Mouse (Mus musculus) liver, postnatal 0 days (tissue): ENCODE data around the gene Fut4. TPM values are rescaled to one million over a fixed set of nuclear protein-coding genes. Genes with fewer than 3 reads are reported as not detected.
A peak's percentile ranks its signal among the peaks of the same experiment; 100 is the strongest.

ENCODE experiments used
- ATAC-seq: fragments of 200-750 bp; cut with Nextera tagmentation; 2 replicates; pipeline ENCODE4 v1.8.0; 2017; ENCODE audit warnings: mild to moderate bottlenecking, moderate library complexity
- DNase-seq: peaks from one replicate; pipeline ENCODE4 v3.0.0-alpha.2; 2016
- H3K27ac ChIP-seq: fragments of 300-500 bp; sonication (generic); 2 replicates; pipeline ENCODE4 v1.5.1; 2014; ENCODE audit warnings: antibody characterized with exemption, moderate library complexity, mild to moderate bottlenecking, low read depth
- H3K27me3 ChIP-seq: fragments of 300-500 bp; sonication (generic); 2 replicates; pipeline ENCODE4 v1.6.1; 2014; ENCODE audit warnings: low read length, control low read depth, mixed read lengths; ENCODE audit not compliant: insufficient read depth
- H3K36me3 ChIP-seq: fragments of 300-500 bp; sonication (generic); replicated peaks from 2 replicates; pipeline ENCODE4 v1.6.1; 2014; ENCODE audit warnings: mild to moderate bottlenecking, control low read depth, low read length, moderate library complexity, mixed read lengths; ENCODE audit not compliant: insufficient read depth
- H3K4me1 ChIP-seq: fragments of 300-500 bp; sonication (generic); 2 replicates; pipeline ENCODE4 v1.6.1; 2014; ENCODE audit warnings: antibody characterized with exemption, mild to moderate bottlenecking, control low read depth; ENCODE audit not compliant: insufficient read depth
- H3K4me2 ChIP-seq: fragments of 300-500 bp; sonication (generic); 2 replicates; pipeline ENCODE4 v1.6.1; 2014; ENCODE audit warnings: low read depth, mild to moderate bottlenecking, low read length, moderate library complexity, mixed read lengths
- H3K4me3 ChIP-seq: fragments of 300-500 bp; sonication (generic); 2 replicates; pipeline ENCODE4 v1.5.1; 2014; ENCODE audit warnings: low read depth, low read length
- H3K9ac ChIP-seq: fragments of 300-500 bp; sonication (generic); replicated peaks from 2 replicates; pipeline ENCODE4 v1.6.1; 2014; ENCODE audit warnings: mild to moderate bottlenecking, moderate library complexity
- H3K9me3 ChIP-seq: fragments of 300-500 bp; sonication (generic); 2 replicates; pipeline ENCODE4 v1.6.1; 2016; ENCODE audit warnings: mild to moderate bottlenecking, control low read depth, low read length, mixed read lengths
- CTCF ChIP-seq: sonication (generic); IDR thresholded peaks from 2 replicates; pipeline ENCODE4 v1.5.1; 2016; ENCODE audit warnings: antibody characterized with exemption, low read depth
- EP300 ChIP-seq: IDR thresholded peaks from 2 replicates; pipeline ENCODE4 v1.6.1; 2016; ENCODE audit warnings: antibody characterized with exemption, low read depth, mild to moderate bottlenecking
- WGBS: fragments of 180-500 bp; shearing (Covaris S2); extraction: QIAGEN DNeasy Blood & Tissue Kit; methylation state at CpG from one replicate; pipeline ENCODE4 v1.1.7; 2014; ENCODE audit not compliant: insufficient replicate concordance; 5-methylcytosine and 5-hydroxymethylcytosine counted together
- polyA plus RNA-seq: library from polyadenylated mRNA; unstranded; fragments of >200 nt; fragmentation: Nextera tagmentation; extraction: Ambion mirVana; gene quantifications from 2 replicates; pipeline ENCODE4 v1.2.1, GENCODE M21; 2015

Fut4 gene
- polyA plus RNA-seq, 1 experiment from 2014 or later: 0.32 TPM

DNA sequence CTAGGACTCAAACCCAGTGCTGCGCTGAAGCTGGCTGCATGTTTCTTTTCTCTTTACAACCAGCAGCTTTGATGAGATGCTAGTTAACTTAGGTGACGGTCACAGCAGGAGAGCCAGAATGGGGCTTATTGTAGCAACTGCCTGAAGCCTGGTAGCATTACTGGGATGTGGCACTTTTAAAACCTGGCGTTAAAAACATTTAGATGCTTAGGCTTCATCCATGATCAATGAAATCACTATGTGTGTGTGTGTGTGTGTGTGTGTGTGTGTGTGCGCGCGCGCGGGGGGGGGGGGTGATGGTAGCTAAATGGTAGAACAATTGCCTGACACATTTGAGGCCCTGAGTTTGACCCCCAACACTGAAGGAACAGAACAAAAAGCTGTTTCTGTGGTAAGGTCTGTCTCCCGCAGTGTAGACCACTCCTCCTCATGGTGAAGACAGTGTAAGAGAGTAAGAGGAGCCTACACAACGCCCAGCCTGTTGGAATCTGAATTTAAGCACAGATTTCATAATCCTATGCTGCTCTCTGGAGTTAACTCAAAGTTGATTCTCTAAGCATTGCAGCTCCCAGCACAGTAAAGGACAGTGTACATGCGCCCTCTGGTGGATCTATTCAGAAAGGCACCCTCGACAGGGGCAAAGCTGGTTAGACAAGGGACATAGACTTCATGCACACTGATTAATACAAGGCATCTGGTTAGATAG, 53.5 kb downstream of the Fut4 start:
- peak; percentile 68 for ATAC-seq
- Histone ChIP-seq H3K9me3 (no peaks in the 10 kb centered on the region), H3K36me3 (no peaks in the 10 kb centered on the region), H3K27ac (no peak overlapping the region), H3K9ac (no peak overlapping the region), H3K4me2 (no peak overlapping the region), H3K4me1 (no peaks in the 10 kb centered on the region), H3K4me3 (no peak overlapping the region), H3K27me3 (no peaks in the 10 kb centered on the region)
- peak; percentile 86 for DNase-seq
- 53% methylated on average over 12 of the region's 12 CpGs for WGBS
- peak; percentile 97 for TF ChIP-seq CTCF
- no peak for TF ChIP-seq EP300

Other genes with a start within 250 kb of the Fut4 start
- 1.6 and 1.9 TPM in 2 replicates for gene Amotl1, start 107.3 kb downstream of the Fut4 start, polyA plus RNA-seq
- gene Piwil4, start 11.7 kb downstream of the Fut4 start, polyA plus RNA-seq: 0.06 and 0.09 TPM in 2 replicates
- not detected in 2 replicates for gene 1700012B09Rik, start 18.6 kb upstream of the Fut4 start, polyA plus RNA-seq
- 5.7 and 6.8 TPM in 2 replicates for gene Mre11a, start 32.3 kb upstream of the Fut4 start, polyA plus RNA-seq
- gene Ankrd49, start 32.5 kb upstream of the Fut4 start, polyA plus RNA-seq: 21.2 and 23.4 TPM in 2 replicates
- gene Gpr83, start 107.8 kb upstream of the Fut4 start, polyA plus RNA-seq: not detected in 2 replicates
- not detected in 2 replicates for gene Izumo1r, start 151.6 kb upstream of the Fut4 start, polyA plus RNA-seq